Mouse (Mus musculus) heart, postnatal 4 days (tissue): ENCODE measurements around the gene Pspn. TPM values are rescaled to one million over a fixed set of nuclear protein-coding genes. Genes with fewer than 3 reads are reported as not detected.

Source experiments
- DNase-seq: peaks from one replicate; pipeline ENCODE4 v3.0.0; 2021
- total RNA-seq, 2 experiments: library from RNA; stranded (reverse); gene quantifications; 2 replicates each; pipeline ENCODE4 v1.2.3; 2021

The Pspn gene
- total RNA-seq = not detected

DNA sequence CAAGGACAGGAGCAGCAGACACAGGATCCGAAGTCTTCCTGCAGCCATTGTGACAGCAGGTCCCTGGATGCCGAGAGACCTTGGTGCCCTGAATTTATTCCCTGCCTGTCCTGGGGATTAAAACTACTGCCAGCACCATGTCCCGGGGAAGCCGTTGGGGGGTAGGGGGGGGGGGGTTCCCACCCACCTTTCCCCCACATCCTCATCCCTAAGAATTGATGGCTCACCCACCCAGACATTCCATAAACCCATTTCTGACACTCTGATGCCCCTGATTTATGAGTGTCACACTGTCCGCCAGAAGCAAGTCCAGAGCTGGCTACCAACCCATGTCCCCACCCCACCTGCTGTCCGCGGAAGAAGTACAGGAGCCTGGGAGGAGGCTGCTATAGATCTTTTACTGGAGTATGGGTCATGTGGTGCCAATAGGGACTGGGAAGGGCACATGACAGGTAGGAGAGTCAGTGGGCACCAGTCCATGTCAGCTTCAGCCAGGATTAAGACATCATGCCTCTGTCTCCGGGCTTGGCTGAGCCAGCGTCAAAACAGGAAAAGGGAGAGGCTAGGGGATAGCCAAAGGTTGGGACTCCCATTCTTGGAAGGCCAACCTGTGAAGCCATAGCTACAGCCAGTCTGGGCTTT lies at the start of gene Pspn:
Pspn (minus strand) TSS at position 51 of the 642 bp plus-strand sequence.
- DNase-seq = no peak

DNA sequence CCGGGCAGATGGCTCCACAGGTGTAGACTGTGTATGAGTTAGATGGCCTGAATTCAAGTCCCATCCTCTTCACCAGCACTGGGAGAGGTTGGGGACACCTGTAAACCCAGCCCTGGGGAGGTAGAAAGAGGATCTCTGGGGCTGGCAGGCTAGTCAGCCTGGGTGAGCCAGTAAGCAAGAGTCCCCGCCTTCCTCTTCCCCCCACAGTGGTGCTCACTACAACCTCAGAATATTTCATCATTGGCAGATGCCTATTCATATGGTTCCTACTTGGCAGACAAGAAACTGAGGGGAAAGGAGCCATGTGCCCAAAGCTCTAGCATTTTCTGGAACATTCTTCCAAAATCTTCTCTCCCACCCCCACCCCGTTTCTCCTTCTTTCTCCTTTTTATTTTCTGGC lies 49.0 kb upstream of the Pspn start:
- no peak for DNase-seq

DNA sequence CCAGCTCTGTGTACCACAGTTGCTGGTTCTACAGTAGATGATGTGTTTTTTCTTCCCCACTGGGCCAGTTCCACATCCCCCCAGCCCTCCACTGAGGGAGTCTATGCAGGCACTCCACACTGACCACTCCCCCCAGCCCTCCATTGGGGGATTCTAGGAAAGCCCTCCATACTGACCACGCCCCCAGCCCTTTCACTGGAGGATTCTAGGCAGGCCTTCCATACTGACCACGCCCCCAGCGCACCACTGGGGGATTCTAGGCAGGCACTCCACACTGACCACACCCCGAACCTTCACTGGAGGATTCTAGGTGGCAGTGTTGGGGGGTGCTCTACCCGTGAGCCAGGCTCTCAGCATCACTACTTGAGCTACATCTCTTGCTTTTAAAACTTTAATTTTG lies 47.6 kb upstream of the Pspn start:
- no peak for DNase-seq

DNA sequence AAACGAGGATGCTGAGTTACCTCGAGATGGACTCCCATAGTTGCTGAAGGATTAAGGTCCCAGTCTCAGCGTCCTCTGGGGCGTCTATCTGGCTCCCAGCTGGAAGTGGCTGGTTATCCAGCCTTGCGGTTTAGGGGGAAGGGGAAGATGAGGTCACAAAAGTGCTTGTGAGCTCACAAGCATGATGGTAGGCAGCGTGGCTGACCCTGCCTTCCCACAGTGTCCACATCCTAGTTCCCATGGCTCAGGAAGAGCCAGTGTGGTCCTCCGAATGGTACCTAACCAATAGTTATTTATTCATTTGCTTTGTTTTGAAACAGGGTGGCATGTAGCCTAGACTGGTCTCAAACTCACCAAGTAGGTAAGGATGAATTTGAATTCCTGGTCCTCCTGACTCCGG lies 41.7 kb upstream of the Pspn start, which contains the start of gene Slc25a41:
Slc25a41 (minus strand) TSS at position 101 of the 400 bp plus-strand sequence.
- no peak for DNase-seq

DNA sequence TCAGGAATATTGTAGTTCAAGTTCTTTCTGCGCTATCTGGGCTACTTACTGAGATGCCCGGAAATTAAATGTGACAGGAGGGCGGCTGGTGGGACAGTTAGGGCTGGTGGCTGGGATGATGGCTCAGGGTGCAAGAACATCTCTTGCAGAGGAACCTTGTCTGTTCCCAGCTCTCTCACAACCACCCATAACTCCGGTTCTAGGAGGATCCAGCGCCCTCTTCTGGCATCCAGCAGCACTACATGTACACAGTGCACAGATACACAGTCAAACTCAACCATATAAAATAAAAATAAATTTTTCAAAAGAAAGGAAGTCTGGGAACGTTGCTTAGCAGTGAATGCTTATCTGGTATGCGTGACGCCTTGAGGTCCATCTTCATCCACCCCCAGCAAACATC lies 39.2 kb upstream of the Pspn start:
- no peak for DNase-seq

DNA sequence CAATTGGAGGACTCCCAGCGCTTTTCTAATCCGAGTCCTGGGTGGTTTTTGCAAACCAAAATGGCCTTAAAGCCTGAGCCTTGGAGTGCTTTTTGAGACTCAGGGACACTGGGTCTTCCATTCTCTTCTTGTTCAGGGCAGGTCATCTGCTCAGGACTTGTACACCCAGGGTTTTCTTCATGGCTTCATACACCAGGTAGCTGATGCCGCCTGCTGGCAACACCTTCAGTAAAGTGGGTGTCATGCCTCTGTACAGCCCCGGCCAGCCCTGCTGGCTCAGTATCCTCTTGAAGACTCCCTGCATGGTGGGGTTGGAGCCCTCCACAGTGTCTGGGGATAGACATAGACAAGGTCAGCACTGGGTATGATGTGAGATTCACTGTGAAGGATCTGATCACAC lies 33.0 kb upstream of the Pspn start:
- DNase-seq = no peak

DNA sequence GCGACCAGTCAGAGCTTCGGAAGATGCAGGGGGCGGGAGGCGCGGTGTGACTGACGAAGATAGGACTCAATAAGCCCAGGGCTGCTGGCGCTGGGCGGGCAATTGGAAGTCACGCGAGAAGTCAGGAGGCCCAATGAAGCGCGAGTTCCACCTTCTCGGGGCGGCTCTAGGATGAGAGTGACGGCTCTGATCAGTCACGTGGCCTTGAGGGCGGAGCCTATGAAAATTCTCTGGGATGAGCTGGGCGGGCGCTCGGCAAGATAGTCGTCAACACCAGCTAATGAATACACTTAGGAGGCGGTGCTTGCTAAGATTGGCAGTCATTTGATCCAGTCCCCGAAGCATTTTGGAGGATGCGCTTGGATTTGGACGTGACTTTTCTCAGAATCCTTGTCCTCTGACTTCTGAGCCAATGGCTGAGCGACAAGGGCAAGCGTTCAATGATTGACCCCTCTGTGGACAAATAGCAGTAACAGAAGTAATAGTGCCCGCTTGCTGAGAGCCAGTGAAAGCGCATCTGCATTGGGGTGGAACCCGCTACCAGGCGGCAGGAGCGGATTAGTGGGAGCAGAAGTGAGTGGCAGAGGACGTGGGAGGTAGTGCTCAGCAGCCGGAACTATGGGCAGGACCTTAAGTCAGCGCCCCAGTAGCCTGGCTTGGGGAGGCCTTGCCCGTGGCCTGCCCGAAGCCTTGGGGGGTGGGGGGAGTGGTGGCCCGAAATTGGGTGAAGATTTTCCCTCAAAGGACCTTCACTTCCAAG lies 32.0 kb upstream of the Pspn start:
- peak; percentile 99 for DNase-seq

DNA sequence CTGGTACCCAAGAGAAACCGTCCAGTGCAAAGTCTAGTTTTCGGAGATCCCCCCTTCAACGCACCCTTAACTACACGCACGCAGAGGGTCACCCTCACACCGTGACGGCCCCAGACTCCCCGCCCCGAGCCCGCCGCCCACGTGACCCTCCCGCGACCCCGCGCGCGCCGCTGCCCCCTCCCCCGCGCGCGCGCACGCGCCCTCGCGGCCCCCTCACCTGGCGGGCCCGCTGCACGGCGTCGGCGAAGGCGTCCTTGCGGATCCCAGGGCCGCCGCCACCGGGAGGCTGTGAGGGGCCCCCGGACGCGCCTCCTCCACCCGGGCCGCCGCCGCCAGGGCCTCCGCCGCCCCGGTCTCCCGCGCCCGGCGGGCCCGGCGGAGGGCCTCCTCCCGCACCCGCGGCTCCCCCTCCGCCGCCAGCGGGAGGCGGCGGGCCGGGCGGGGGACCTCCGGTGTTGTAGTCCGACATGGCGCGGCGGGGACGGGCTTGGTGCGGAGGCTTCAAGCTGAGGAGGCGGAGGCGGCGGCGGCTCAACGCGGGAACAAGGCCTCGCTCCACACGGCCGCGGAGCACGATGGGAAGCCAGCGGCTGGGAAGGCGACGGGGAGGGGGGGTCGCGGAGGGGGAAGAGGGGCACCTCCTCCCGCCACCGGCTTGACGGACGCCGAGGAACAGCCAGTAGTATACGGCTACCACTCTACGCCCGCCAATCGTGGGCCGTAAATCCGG lies 31.3 kb upstream of the Pspn start, which contains the start of gene Khsrp:
Khsrp (minus strand) TSS at position 592 of the 730 bp plus-strand sequence.
- DNase-seq = peak; percentile 71

DNA sequence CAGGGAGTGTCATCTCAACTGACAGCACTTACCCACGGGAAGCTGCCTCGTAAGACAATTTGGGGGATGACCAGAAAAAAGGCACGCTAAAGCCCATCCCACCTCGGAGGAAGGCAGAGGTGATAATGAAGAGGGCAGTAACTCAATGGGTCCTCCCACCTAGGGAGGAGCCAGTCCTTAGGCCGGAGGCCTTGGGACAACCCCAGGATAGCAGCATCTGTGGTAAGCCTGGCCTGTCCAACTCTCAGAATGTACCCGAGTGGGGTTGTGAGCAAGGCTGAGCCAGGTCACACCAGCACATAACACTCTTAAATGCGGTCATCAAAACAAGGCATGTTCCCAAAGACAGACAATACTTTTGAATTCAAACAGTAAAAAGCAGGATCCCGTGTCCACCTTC lies 29.9 kb upstream of the Pspn start:
- no peak for DNase-seq

DNA sequence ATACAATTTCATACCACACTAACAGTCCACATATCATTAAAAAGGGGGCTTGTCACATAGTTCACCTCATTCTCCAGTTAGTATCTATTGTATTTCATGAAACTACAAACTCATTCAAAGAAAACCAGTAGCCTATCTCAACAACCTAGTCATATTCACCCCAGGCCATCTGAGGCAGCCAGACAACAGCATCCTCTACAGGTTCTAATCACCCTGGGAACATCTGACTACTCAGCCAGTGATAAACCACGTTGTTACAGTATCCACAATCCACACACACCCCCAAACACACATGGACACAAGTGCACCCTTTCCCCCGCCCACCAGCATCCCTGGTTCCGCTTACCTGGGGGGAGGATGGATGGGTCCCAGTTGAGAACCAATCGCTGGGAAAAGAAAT lies 27.7 kb upstream of the Pspn start:
- no peak for DNase-seq

DNA sequence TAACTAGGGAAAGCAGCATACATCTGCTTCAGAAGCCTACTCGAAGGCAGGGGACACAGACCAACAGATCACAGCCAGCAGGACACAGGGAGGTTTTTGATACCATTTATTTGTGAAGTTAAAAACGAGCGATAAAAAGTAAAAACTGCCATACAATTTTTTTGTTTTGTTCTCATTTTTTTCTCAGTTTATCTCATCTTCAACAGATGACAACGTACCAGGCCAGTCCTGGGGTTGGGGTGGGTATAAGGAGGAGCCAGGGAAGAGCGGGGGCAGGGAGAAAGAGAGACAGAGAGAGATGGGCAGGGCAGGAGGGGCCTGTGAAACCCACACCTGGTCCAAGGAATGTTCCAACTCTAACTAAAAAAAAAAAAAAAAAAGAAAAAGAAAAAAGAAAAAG lies 21.1 kb upstream of the Pspn start:
- no peak for DNase-seq

DNA sequence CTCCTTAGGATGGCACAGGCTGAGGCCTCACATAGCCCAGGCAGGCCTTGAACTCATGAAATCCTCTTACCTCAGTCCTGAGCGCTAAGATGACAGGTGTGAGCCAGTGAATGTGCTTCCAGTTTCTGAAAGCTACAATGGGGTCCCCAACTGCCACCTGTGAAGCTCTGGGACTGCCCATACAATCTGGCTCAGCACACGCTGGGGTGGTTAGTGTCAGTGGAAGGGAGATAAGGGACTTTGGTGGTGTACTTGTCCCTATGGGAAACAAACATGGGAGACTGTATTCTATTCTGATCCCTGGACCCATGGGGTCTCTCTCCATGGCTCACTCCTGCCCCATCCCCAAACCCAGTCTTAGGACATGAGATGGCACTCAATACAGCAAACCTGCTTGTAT lies 19.9 kb upstream of the Pspn start:
- no peak for DNase-seq

DNA sequence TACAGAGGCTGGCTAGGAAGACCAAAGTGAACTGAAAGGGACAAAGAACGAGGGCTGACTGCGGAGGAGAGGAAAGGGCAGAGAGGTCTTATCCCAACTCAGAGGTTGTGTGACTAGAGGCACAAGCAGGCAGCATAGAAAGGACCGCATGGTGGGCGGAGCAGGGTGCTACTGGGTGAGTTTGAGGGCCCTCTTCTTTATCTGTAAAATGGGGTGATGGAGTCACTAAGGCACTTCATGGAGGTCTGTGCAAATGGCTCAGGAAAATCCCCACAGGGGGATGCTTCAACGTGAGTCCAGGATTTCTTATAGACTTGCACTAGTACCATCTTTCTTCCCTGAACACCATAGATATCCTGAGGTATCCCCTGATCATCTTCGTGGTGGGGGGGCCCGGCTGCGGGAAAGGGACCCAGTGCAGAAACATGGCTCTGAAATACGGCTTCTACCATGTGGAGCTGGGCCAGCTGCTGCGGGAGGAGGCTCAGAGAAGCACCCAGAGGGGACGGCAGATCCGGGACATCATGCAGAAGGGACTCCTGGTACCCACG lies 12.5 kb upstream of the Pspn start:
- DNase-seq = no peak

DNA sequence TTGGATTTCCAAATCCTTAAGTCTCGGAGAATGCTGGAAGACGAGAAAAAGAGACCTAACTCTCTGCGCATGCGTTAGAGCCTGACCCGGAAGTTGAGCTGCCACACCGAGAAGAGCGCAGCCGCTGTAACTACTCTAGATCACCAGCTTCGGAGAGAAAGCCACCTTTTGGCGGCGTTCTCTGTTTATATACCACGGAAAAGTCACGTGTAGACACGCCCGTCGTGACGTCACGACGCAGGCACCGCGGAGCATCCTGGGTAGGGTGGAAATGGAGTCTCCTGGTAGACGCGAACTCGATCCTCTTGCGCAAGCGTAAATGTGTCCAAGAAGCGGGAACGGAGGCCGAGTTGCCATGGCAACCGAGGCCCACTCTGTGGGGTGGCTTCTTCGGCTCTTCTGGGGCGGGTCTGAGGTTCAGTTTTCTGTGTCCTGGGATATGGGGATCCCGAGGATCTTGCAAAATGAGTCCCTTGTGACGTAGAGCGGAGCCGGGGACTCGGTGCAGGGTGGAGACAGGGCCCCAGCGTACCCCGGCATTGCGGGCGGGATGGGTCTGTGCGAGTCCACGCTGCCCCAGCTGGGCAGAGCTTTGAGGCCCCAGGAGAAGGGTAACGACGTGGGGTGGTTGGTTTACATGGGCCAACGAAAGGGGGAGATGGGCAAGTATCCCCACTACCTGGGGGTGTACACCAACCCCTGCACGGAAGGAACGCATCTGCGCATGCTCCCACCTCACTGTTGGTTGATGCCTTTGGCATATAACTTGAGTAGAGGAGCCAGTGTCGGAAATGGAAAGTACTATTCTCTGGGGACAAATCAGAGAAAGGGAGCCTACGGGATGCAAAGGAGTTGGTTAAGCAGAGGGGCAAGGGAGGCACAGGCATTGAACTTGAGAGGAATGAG lies 11.7 kb upstream of the Pspn start, which contains the start of the genes Gtf2f1 and Gm17949:
Gtf2f1 (minus strand) TSS at position 53 of the 906 bp plus-strand sequence.
Gm17949 (plus strand) TSS at position 234 of the 906 bp plus-strand sequence.
- peak; percentile 92 for DNase-seq

DNA sequence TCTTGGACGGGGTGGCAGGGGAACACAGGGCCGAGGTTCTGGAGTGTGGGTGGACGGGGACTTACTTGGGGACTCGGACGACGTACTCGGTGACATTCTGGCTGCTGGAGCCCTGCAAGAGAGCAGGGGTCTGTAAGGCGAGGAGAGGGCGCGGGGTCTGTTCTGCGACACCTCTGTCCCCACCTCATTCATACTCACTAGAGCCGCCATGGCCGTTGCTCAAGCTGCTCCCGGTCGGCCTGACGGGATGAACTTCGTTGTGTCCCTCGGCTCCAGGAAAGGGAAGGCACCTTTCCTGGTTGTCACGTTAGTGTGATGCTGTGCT lies 11.1 kb upstream of the Pspn start:
- no peak for DNase-seq

DNA sequence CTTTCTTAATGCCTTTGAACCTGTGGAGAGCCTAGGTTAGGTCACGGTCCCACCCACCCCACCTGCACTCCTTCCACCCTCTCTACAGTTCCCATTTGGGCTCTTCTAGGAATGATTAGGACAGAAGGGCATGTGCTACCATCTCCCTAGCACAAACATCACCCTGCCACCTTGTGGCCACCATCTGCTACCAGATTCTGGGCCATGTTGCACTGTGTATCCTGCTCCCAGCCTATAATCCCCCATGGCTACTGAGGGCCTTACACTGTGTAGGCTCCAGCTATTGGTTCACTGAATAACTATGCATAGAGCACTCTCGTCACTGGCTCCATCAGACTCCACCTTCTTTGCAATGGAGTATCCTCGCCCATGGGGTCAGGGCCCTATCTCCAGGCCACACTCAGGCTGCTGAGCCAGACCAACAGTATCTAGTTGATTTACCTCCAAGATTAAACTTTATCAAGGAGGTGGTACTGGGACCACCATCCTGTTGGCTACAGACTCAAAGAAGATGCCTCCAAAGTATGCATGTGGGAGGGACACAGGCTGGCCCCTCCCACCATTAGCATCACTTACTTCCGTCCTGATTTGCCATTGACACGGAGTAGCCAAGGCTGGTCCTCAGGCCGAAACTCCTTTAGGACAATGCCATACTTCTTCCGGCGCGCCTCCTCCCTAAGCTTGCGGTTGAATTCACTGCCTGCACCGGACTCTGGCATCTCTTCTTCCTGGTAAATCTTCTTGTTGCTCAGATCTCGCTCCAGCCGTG lies 7.5 kb upstream of the Pspn start:
- DNase-seq = peak; percentile 38

DNA sequence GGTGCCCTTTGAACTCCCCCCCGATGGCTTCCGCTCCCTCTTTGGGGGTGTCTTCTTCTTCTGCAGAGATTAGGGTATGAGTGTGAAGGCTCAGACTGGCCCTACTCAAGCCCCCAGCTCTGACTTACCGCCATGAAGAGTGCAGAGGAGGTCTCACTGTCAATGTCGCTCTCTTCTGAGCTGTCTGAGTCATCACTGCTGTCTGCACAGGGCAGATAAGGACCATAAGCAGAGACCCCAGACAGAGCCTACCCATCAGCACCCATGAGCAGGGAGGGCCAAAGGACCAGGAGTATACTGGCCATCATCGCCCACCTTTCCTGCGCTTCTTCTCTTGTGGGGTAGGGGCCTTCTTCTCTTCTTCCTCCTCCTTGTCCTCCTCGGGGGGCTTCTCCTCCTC lies 4.2 kb upstream of the Pspn start:
- no peak for DNase-seq

DNA sequence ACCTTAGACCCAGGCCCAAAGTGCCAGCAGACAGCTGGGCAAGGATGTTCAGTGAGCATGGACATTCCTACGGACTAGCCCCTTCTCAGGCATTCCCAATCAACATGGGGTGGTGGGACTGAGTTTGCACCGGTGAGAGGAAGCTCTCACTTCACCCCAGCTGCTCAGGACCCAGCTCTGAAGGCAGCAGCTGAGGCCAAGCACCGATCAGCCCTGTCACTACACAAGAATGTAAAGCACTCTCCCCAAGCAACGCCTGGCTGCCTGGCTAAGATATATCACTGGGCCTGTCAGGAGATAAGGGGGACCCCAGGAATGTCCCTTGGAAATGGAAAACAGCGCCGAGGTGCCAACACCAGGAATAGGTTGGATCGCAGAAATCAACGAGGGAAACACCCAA lies 1.4 kb upstream of the Pspn start:
- DNase-seq = peak; percentile 36

DNA sequence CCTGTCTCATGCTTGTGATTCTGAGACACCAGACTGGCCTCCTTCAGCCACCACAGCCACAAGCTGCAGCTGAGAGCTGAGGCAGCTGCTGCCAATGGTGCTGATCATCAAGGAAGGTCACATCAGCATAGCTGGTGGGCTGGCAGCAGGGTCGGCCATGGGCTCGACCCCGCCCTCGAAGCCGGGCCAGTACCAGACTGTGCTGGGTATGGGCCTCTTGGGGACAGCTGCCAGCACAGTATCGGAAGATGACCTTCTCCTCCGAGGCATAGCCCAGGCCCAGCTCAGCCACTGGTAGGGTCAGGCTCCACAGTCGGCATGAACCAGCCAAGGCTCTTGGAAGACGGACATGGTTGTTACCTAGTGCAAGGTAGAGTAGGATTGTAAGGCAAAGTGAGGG lies 404 bp downstream of the Pspn start:
- no peak for DNase-seq

DNA sequence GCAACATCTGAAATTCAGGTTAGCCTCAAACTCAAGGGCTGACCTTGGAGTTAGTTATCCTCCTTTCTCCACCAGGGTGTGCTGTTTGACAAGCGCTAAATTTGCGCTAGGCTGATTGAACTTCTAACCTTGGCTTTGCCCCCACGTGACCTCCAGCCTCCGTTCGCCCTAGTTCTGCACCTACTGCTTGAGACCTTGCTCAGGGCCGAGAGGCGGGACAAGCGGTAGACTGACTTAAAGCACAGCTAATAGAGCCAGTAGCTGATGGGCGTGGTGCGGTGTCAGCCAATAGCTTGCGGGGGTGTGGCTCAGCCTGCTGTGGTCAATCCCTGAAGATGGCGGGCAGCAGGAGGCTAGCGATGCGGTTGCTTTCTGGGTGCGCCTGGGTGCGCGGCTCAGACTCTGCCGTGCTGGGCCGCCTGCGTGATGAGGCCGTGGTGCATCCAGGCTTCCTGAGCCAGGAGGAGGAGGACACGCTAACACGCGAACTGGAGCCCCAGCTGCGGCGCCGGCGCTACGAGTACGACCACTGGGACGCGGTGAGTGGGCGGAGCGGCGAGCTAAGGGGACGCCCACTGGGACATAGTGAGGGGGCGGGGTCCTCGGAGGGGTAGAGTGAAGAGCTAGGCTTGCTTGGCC lies 2.7 kb downstream of the Pspn start, which contains the start of gene Alkbh7:
Alkbh7 (plus strand) TSS at position 311 of the 639 bp plus-strand sequence.
- DNase-seq = peak; percentile 95

DNA sequence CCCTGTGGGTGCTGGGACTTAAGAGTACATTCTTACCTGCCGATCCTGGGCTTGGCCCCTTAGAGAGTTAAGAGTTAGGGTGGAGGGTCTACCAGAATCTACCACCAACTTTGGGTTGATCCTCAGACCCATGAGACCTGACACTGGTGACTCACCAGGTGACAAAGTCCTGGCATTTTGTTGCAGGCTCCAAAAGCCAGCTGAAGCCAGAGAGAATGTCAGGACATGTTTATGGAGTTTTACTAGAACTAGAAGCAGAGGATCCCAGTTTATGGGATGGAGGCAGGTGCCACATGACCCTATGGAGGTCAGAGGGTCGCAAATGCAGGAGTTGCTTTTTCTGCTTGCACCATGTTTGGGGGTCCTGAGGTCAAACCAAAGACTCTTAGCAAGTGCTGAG lies 3.3 kb downstream of the Pspn start:
- DNase-seq = no peak
